Mouse (Mus musculus): ENCODE measurements around the gene Mcee.

The Mcee gene

DNA sequence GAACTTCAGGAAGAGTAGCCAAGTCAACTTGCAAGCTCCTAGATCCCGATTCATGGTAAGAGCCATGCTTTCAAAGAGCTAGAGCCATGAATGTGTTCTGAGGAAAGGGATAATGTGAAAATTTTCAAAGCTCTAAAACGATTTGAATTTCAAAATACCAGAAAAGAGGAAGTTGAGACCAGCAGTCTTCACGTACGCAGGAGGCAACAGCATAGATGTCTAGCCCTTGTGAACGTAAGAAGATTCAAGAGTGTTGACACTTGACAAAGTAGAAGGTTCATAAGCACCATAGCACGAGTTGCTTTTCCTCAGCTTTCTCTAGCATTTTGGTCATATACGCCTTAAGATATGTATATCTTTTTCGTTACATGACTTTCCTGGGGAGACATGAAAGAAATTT, 11.6 kb downstream of the Mcee start:
- intact Hi-C loops (cut with DNase I), result no loop called here

DNA sequence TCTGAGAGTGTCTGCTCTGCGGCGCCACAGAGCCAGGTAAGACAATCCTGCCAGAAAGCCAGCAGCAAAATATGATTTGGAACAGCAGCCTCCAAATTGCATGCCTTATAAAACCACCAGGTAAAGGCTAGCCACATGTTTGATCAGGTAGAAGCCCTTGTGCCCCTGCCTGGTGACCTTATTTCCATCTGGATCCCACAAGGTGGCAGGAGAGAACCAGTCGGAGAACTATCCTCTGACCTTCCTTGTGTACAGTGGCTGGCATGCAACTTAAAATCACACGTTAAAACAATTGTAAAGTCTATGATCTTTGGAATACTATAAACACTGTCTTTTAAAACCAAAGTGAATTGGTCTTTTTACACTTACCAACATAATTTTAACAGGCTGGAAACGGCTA, 32.5 kb downstream of the Mcee start:
- intact Hi-C loops (cut with DNase I), result no loop called here

GRCm38 (mm10) chr7:64439595-64440518, 47.5 kb downstream of the Mcee start:
- intact Hi-C loops (cut with DNase I), result no loop called here

GRCm38 (mm10) chr7:64440519-64440918, 48.1 kb downstream of the Mcee start:
- intact Hi-C loops (cut with DNase I), result no loop called here

- intact Hi-C loops (cut with DNase I), result no loop called here
These were observed 58.2 kb downstream of the Mcee start for GRCm38 (mm10) chr7:64450631-64451030.

- intact Hi-C loops (cut with DNase I), result no loop called here
These were observed 59.0 kb downstream of the Mcee start for GRCm38 (mm10) chr7:64451441-64451840.

DNA sequence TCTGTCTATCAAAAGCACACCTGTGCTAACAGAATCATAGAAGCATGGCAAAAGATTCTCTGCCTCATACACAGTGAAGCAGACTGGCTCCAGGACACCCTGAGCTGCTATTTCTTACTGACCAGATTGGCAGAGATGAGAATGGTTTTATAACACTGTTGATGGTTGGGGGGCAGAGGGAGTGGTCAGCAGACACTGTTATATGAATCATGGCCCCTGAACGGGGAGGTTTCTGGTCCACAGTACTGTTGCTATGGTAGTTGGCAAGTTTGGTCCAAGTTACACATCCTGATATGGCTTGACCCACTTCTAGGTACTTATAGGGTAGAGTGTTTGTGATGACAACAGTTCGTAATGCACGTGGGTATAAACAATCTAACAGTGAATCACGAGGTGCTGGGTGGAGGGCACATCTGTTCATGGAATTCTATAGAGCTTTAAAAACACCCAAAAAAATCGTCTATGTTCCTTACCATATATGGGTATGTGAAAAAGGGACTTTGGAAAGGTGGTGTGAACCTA, 59.5 kb downstream of the Mcee start:
- intact Hi-C loops (cut with DNase I), result no loop called here

DNA sequence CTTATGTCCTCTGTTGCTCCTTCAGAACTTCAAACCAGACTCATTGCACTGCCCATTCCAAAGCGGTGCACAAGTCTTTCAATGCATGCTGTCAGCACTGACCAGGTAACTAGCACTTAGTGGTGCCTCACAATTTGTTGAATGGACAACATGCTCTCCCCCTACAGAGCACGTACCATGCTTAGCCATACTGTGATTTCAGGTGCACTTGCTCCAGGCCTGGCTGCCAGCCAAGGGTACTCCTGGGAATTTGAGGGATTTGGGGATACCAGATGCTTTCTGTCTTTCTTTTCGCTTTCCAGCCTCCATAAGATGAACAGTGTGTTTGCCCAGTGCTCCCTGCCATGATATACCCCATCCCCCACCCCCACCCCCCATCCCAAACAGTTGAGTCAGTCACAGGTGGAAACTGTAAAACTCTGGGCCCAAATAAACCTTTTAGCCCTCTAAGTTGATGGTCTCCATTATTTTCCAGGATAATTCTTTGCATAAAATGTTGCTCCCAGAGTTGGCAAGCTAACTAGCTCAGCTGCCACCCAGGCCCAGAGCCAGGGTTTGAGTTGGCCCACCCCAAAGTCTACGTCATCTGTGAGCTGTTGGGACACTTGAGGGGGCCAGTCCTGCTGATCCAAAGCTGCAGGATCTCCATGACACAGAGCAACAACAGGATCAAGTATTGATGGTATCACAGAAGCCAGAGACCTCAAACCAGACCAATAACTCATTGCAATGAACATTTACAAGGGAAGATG, 60.2 kb downstream of the Mcee start:
- intact Hi-C loops (cut with DNase I), result no loop called here

DNA sequence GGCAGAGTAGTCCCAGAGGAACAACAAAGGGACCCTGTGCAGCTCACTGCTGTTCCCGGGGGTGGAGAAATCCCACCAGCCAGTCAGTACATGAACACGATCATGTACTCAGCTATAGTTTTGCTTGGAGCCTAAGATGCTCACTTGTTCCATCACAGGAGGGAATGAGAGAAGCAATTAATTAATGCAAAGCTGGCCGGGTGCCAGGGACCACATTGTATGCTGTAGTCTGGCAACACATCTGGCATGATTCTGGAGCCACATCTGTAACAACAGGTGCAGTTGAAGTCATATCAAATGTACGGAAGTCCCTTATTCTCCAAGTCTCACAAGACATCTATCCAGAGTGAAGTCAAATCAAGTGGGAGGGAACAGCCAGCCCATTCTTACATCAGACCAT, 63.8 kb downstream of the Mcee start:
- intact Hi-C loops (cut with DNase I), result no loop called here

- intact Hi-C loops (cut with DNase I), result no loop called here
These were observed 64.3 kb downstream of the Mcee start for GRCm38 (mm10) chr7:64456676-64457075.

GRCm38 (mm10) chr7:64457811-64458210, 65.4 kb downstream of the Mcee start:
- intact Hi-C loops (cut with DNase I), result no loop called here

Data from adrenal gland (tissue).